Mouse (Mus musculus): ENCODE results near the gene Hsd17b7.

- no peak for TF ChIP-seq CTCF (IDR thresholded peaks at IDR 0.05; ENCODE audit: low read depth)
- no peak for TF ChIP-seq EP300 (IDR thresholded peaks at IDR 0.05; ENCODE audit: low read depth)
Observed at GRCm38 (mm10) chr1:170014784-170015183, 45.7 kb upstream of the Hsd17b7 start.

Data from liver, embryonic 14.5 days (tissue).